In genomic region chr17:29696940-29697339, GRCm38 (mm10) we compare ENCODE assay signal across 15 mouse cellular contexts.
"Had no signal": no experiment of that assay in that cellular context is flagged by ENCODE, and none has a peak within 500 bp of the region (broad histone marks: within the 10 kb centered on the region; RNA-seq: fewer than 3 reads in every experiment).

No protein-coding gene starts in this region.

- H3K27ac ChIP-seq: midbrain, embryonic 10.5 days; midbrain, embryonic 12.5 days; neural tube, embryonic 13.5 days; neural tube, embryonic 15.5 days had no signal

- H3K4me3 ChIP-seq: midbrain, embryonic 10.5 days; midbrain, embryonic 12.5 days; myocyte; neural tube, embryonic 13.5 days; neural tube, embryonic 15.5 days had no signal

- DNase-seq: lung, adult 18-20 months; lung, embryonic 14.5 days; lung, postnatal 10 days; lung, postnatal 4 days; midbrain, embryonic 14.5 days; right cerebral cortex, postnatal 14 days; spleen, adult 18-20 months; thymus, adult 2 months; thymus, postnatal 25 days; thymus, postnatal 4 days had no signal
